Mouse (Mus musculus): ENCODE data around the gene Gm45062. TPM values are rescaled to one million over a fixed set of nuclear protein-coding genes. Genes with fewer than 3 reads are reported as not detected.
A peak's percentile ranks its signal among the peaks of the same experiment; 100 is the strongest.
"Not testable (repeated sequence)": the region's sequence is repeated elsewhere in the genome, so short reads cannot be mapped to it uniquely, and the experiment has no call there.

The Gm45062 gene
- polyA plus RNA-seq, 1 experiment from 2014 or later, result 8.2 TPM

DNA sequence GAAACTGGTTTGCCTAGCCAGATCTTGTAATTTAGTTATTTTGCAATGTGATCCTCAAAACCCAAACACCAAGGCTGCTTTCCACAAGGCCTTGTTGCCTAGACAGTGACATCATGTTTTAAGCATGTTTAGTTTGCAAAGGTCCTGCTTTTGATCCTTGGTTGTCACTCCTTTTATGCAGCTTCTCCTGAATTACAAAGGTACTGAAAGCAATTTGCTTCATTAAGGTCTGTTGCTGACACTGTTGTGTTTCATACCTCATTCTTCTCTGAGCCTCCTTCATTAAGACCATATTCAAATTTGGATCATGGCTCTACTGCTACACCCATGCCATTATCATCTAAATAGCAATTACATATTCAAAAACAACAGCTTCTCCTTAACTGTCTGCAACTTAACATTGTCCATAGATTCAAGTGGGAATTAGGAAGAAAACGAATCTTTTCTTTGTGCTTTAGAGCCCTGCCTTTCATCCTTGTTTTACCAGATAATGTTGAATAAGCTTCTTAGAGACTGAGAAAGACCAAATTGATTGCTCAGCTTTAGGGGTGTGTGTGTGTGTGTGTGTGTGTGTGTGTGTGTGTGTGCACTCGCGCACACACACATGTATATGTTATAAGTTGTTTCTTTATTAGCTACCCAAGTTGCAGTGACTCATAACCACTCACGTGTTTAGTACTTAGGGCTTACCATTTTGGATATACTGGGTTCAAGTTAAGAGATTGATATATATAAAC lies 35.0 kb downstream of the Gm45062 start:
- WGBS, result 74% methylated on average over 4 of the region's 4 CpGs

GRCm38 (mm10) chr6:8299066-8299863 lies 40.0 kb downstream of the Gm45062 start:
- 84% methylated on average over 6 of the region's 6 CpGs for WGBS
- Histone ChIP-seq H3K4me2 (ENCODE audit: low read depth, low read length) (no peak overlapping the region), H3K36me3 (ENCODE audit: control insufficient read depth, insufficient read depth, low read length) (no peaks in the 10 kb centered on the region), H3K4me1 (ENCODE audit: control insufficient read depth, insufficient read depth, low read length) (no peaks in the 10 kb centered on the region), H3K27ac (replicated peaks; ENCODE audit: low read depth, low read length) (no peak overlapping the region), H3K9ac (ENCODE audit: low read depth, low read length) (no peak overlapping the region), H3K4me3 (ENCODE audit: low read depth, low read length) (no peak overlapping the region), H3K27me3 (replicated peaks; ENCODE audit: control insufficient read depth, insufficient read depth, low read length) (no peaks in the 10 kb centered on the region), H3K9me3 (ENCODE audit: control insufficient read depth, low read length) (no peaks in the 10 kb centered on the region)
- DNase-seq (ENCODE audit: low spot score) (peak; percentile 31), ATAC-seq (ENCODE audit: low read depth) (peak; percentile 57; the same call in 1 of the 2 replicates)

More for the DNA sequence above, 35.0 kb downstream of the Gm45062 start:
- Histone ChIP-seq H3K4me3 (ENCODE audit: low read depth, low read length) (no peak overlapping the region), H3K4me2 (ENCODE audit: low read depth, low read length) (no peak overlapping the region), H3K9ac (ENCODE audit: low read depth, low read length) (no peak overlapping the region), H3K27me3 (replicated peaks; ENCODE audit: control insufficient read depth, insufficient read depth, low read length) (no peaks in the 10 kb centered on the region), H3K27ac (replicated peaks; ENCODE audit: low read depth, low read length) (no peak overlapping the region), H3K4me1 (ENCODE audit: control insufficient read depth, insufficient read depth, low read length) (0 out of 2 replicates have a peak, but pooled peaks cover 2% of the 10 kb centered on the region), H3K36me3 (ENCODE audit: control insufficient read depth, insufficient read depth, low read length) (no peaks in the 10 kb centered on the region), H3K9me3 (ENCODE audit: control insufficient read depth, low read length) (no peaks in the 10 kb centered on the region)
- ATAC-seq (ENCODE audit: low read depth), result no peak
- peak; percentile 58 for DNase-seq (ENCODE audit: low spot score)

DNA sequence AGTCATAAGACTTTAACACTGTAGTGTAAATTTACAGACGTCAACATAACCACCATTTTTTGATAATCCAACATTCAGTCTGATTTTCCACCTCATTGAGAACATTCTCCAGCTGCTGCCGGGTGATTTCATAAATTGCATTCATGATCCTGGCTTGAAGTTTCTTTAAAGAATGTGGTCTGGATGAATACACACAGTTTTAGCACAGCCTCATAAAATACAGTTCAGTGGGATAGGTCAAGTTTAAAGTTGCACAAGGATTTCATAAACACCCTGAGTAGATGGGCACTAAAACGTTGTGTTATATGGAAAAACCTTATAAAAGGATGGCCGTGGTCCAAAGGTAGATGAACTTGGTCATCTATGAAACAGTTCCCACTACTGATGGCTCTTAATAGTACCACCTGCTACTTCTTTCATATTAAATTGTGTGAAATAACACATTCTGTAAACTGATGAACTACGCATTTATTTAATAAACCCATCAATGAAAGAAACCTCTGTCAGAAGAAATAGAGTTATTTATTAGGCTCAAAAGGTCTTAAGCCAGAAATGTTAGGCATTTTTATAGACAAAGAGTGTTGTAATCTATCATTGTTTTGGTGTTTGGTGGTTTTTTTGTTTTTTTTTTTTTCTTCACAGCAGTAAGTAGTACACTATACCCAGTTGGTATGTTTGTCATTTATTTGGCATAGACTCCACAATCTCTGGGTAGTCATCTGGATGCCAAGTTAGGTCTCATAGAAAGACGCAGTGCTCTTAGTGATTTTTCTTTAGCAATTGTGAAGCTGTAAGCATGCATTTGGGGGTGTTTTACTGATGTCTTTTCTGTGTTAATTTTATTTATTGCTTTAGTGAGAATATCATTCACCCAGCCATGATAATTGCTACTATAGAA lies 48.9 kb downstream of the Gm45062 start:
- H3K4me3 ChIP-seq (ENCODE audit: low read depth, low read length), result no peak overlapping the region
- H3K27me3 ChIP-seq (replicated peaks; ENCODE audit: control insufficient read depth, insufficient read depth, low read length), result no peaks in the 10 kb centered on the region
- no peaks in the 10 kb centered on the region for H3K4me1 ChIP-seq (ENCODE audit: control insufficient read depth, insufficient read depth, low read length)
- ATAC-seq (ENCODE audit: low read depth), result no peak
- H3K27ac ChIP-seq (replicated peaks; ENCODE audit: low read depth, low read length), result no peak overlapping the region
- H3K36me3 ChIP-seq (ENCODE audit: control insufficient read depth, insufficient read depth, low read length), result no peaks in the 10 kb centered on the region
- no peak overlapping the region for H3K4me2 ChIP-seq (ENCODE audit: low read depth, low read length)
- H3K9me3 ChIP-seq (ENCODE audit: control insufficient read depth, low read length), result no peaks in the 10 kb centered on the region
- peak; percentile 39 for DNase-seq (ENCODE audit: low spot score)
- 74% methylated on average over 6 of the region's 6 CpGs for WGBS
- no peak overlapping the region for H3K9ac ChIP-seq (ENCODE audit: low read depth, low read length)

- Histone ChIP-seq H3K9ac (ENCODE audit: low read depth, low read length) (no peak overlapping the region), H3K27me3 (replicated peaks; ENCODE audit: control insufficient read depth, insufficient read depth, low read length) (no peaks in the 10 kb centered on the region), H3K4me1 (ENCODE audit: control insufficient read depth, insufficient read depth, low read length) (no peaks in the 10 kb centered on the region), H3K4me2 (ENCODE audit: low read depth, low read length) (no peak overlapping the region), H3K9me3 (ENCODE audit: control insufficient read depth, low read length) (no peaks in the 10 kb centered on the region), H3K27ac (replicated peaks; ENCODE audit: low read depth, low read length) (no peak overlapping the region), H3K4me3 (ENCODE audit: low read depth, low read length) (no peak overlapping the region), H3K36me3 (ENCODE audit: control insufficient read depth, insufficient read depth, low read length) (no peaks in the 10 kb centered on the region)
- DNase-seq (ENCODE audit: low spot score), result no peak
- no peak for ATAC-seq (ENCODE audit: low read depth)
- 91% methylated on average over 2 of the region's 2 CpGs for WGBS
These were observed 53.3 kb downstream of the Gm45062 start for GRCm38 (mm10) chr6:8312554-8312953.

DNA sequence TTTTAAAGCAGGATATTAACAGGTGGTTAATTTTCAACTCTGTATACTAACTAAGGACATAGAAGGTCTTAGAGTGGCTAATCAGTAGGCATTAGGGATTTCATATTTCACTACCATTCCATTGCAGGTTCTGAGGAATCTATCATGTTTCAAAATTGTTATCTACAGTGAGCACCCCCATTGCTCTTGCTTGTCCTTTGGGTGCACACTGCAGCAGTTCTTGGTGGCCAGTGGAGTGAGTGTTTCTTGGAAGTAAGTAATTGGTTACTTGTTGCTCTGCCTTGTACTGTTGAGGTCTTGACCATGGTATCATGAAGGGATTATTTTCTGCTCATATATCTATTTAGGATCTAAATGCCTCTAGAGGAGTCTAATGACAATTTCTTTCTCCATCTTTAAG lies 57.0 kb downstream of the Gm45062 start:
- no peak for DNase-seq (ENCODE audit: low spot score)
- Histone ChIP-seq H3K4me2 (ENCODE audit: low read depth, low read length) (no peak overlapping the region), H3K9me3 (ENCODE audit: control insufficient read depth, low read length) (no peaks in the 10 kb centered on the region), H3K4me3 (ENCODE audit: low read depth, low read length) (no peak overlapping the region), H3K9ac (ENCODE audit: low read depth, low read length) (no peak overlapping the region), H3K27ac (replicated peaks; ENCODE audit: low read depth, low read length) (no peak overlapping the region), H3K36me3 (ENCODE audit: control insufficient read depth, insufficient read depth, low read length) (no peaks in the 10 kb centered on the region), H3K4me1 (ENCODE audit: control insufficient read depth, insufficient read depth, low read length) (no peaks in the 10 kb centered on the region), H3K27me3 (replicated peaks; ENCODE audit: control insufficient read depth, insufficient read depth, low read length) (no peaks in the 10 kb centered on the region)
- no peak for ATAC-seq (ENCODE audit: low read depth)

DNA sequence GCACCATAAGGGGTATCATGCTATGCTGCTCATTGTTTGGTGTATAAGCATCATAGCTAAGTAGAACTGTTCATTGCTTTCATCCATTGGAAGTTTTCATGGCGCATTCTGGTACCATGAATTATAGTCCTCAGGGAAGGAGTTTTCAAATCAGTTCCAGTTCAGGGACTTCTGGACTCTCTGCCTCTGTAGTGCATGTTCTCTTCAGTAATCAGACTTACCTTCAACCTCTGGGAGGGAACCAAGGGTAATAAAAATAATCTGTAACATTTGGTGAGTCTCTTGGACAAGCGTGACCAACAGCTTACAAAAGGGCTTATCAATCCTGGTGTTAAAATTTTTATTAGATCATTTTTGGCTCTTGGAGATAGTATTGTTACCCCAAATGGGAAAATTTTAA lies 60.3 kb downstream of the Gm45062 start:
- H3K27ac ChIP-seq (replicated peaks; ENCODE audit: low read depth, low read length), result no peak overlapping the region
- ATAC-seq (ENCODE audit: low read depth), result no peak
- WGBS, result 96% methylated on average over 2 of the region's 2 CpGs

DNA sequence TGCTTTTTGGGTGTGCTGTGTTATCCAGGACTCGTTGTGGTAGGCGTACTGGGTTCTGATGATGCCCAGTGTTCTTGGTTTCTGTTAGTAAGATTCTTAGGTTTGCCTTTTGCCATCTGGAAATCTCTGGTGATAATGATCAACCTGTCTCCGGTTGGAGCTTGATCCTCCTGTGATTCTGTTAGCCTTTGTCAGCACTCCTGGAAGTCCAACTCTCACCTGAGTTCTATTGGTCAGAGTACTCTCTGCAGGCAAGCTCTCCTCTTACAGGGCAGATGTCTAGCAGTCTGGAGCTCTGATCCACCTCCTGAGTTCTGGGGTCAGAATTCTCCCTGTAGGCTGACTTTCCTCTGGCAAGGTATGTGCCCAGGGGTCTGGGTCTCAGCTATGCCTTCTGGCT lies 72.2 kb downstream of the Gm45062 start:
- WGBS, result 97% methylated on average over 3 of the region's 3 CpGs
- not testable (repeated sequence) for DNase-seq (ENCODE audit: low spot score); H3K4me3 ChIP-seq (ENCODE audit: low read depth, low read length); H3K9ac ChIP-seq (ENCODE audit: low read depth, low read length); H3K4me1 ChIP-seq (ENCODE audit: control insufficient read depth, insufficient read depth, low read length); H3K36me3 ChIP-seq (ENCODE audit: control insufficient read depth, insufficient read depth, low read length); H3K9me3 ChIP-seq (ENCODE audit: control insufficient read depth, low read length); H3K4me2 ChIP-seq (ENCODE audit: low read depth, low read length); H3K27me3 ChIP-seq (replicated peaks; ENCODE audit: control insufficient read depth, insufficient read depth, low read length); H3K27ac ChIP-seq (replicated peaks; ENCODE audit: low read depth, low read length); ATAC-seq (ENCODE audit: low read depth)

More for the DNA sequence above, 60.3 kb downstream of the Gm45062 start:
- no peaks in the 10 kb centered on the region for H3K4me1 ChIP-seq (ENCODE audit: control insufficient read depth, insufficient read depth, low read length)
- no peak overlapping the region for H3K4me2 ChIP-seq (ENCODE audit: low read depth, low read length)
- DNase-seq (ENCODE audit: low spot score), result no peak
- H3K4me3 ChIP-seq (ENCODE audit: low read depth, low read length), result no peak overlapping the region
- no peaks in the 10 kb centered on the region for H3K27me3 ChIP-seq (replicated peaks; ENCODE audit: control insufficient read depth, insufficient read depth, low read length)
- no peaks in the 10 kb centered on the region for H3K36me3 ChIP-seq (ENCODE audit: control insufficient read depth, insufficient read depth, low read length)
- H3K9ac ChIP-seq (ENCODE audit: low read depth, low read length), result no peak overlapping the region
- H3K9me3 ChIP-seq (ENCODE audit: control insufficient read depth, low read length), result no peaks in the 10 kb centered on the region

GRCm38 (mm10) chr6:8333380-8333779 lies 74.1 kb downstream of the Gm45062 start:
- Histone ChIP-seq H3K4me1 (ENCODE audit: control insufficient read depth, insufficient read depth, low read length) (no peaks in the 10 kb centered on the region), H3K4me2 (ENCODE audit: low read depth, low read length) (no peak overlapping the region), H3K9me3 (ENCODE audit: control insufficient read depth, low read length) (no peaks in the 10 kb centered on the region), H3K27ac (replicated peaks; ENCODE audit: low read depth, low read length) (no peak overlapping the region), H3K27me3 (replicated peaks; ENCODE audit: control insufficient read depth, insufficient read depth, low read length) (no peaks in the 10 kb centered on the region), H3K36me3 (ENCODE audit: control insufficient read depth, insufficient read depth, low read length) (no peaks in the 10 kb centered on the region), H3K4me3 (ENCODE audit: low read depth, low read length) (no peak overlapping the region), H3K9ac (ENCODE audit: low read depth, low read length) (no peak overlapping the region)
- 85% methylated on average over 1 of the region's 1 CpGs for WGBS
- DNase-seq (ENCODE audit: low spot score), result no peak
- no peak for ATAC-seq (ENCODE audit: low read depth)
